Mouse (Mus musculus) cerebellum, adult 11-12 months (tissue): Measurements from ENCODE around the gene Mesp1.

Experiments used
- DNase-seq: peaks from one replicate; pipeline ENCODE4 v3.0.0; 2022

Gene Mesp1

GRCm38 (mm10) chr7:79786295-79786694, 7.3 kb downstream of the Mesp1 start:
- peak; percentile 37 for DNase-seq

- no peak for DNase-seq
Observed at GRCm38 (mm10) chr7:79782516-79782855, 11.1 kb downstream of the Mesp1 start.

DNA sequence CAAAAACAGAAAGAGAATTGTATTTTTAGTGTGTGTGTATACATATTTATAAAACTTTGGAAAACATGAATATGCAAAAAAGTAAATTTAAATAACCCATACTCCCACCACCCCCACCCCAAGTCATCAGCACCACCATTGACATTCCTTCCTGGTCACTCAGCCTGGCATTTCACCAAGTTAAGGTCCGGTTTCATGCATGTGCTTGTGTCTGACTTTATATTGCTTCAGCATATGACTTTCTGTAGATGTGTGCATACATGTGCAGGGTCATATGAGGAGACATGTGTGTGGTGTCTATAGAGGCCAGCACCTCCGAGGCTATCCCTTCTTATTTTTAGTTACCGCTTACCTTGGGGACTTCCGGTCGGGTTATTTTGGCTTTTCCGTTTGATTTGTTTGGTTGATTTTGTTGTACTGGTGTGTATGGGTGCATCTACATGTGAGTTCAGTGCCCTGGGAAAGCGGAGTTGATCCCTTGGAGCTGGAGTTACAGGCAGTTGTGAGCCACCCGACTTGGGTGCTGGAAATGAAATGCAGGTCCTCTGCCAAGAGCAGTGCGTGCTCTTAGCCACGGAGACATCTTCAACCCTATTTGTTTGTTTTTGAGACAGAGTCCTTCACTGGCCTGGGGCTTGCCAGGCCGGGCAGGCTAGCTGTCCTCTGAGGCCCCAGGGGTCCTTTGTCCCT, 11.6 kb downstream of the Mesp1 start:
- no peak for DNase-seq

DNA sequence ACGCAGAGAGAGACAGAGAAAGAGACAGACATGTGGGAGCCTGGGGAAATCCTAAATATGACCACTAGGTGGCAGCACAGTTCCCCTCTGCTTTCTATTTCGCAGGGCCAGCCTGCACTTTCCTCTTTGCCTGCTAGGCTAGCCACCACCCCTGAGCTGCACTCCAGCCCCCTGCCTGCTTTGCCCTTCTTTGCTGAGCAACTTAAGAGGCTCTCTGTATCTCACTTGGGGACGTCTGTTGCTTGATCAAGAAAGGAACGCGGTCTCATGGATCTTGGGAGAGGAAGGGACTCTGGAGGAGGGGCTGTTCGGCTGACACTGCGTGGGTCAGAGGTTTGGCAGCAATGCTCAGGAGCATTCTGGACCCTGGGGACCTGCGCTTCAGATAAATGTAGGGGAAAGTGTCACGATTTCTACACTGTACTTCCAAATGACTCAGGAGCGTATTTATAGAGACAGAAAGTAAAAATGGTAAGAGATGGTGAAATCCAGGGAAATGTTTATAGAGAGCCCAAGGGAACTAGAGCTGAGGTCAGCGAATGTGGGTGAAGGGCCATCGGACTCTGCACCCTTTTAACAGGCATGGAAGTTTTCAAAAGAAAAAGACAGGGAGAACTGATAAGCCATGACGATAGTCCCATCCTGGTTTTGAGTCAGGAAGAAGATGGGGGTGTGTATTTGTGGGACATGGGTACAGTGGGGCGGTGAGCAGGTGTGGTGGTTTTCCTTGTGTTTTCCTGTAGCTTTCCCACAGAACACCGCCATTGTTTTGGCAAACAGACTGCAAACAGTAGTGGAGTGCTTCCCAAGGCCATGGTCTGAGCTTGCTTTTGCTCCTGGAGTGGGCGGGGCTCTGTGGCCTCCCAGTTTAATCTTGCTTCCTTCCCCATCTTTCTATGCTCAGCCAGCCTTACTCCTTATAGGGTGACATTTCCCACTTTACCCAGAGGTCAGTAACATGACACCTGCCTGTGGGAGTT, 12.7 kb downstream of the Mesp1 start:
- peak; percentile 24 for DNase-seq

DNA sequence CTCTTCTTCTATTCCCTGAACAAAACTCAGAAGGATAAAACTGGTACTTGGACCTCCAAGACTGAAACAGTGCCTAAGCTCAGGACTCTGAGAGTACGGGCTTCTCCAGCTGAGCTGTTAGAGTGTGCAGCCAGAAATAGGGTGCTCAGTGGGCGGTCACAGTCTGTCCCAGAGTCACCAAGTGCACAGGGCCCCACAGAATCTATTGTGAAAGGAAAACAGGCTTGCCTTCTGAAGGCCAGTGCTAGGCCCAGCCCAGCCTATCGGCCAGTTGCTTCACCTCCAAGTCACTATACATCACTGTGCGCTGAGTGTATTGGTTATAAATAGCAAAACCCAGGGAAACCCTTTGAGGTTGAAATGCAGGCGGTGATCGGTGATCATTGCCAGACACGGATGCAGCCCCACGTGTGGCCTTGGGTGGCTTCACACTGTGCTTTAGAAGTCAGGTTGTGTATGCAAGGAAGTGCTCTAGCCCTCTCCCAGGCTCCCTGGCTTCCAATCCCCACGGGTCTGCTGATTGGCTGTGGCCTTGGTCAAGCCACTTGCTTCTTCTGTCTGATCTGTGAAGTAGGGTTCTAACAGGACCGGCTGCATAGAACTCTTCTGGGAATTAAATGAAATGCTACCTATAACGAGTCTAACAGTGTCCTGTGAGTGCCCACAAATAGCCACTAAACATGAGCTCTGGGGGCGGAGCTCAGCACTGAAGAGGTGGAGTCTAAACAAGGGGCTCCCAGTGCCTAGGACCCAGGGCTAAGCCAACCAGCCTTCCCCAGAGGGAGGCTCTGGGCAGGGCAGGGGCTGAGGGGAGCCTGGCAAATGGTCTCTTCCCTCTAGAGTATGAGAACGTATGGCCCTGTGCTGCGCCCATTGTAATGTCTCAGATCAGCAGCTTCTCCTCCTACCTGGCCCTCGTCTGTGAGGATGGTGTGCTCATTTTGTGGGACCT, 21.8 kb downstream of the Mesp1 start:
- no peak for DNase-seq

DNA sequence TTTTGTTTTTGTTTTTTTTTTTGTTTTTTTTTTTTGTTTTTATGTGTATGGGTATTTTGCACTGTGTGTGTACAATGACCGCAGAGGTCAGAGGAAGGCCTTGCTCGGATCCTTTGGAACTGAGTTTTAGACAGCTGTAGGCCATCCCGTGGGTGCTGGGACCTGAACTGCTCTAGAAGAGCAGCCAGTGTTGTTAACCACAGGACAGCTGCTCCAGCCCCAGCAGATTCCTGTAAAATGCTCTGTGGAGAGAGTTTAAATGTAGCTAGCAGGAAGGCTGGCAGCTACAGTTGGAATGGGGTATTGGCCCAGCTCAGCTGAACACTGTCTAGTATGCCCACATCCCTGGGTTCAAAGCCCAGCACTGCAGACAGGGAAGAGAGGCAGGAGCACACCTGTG, 23.9 kb downstream of the Mesp1 start:
- DNase-seq: no peak

DNA sequence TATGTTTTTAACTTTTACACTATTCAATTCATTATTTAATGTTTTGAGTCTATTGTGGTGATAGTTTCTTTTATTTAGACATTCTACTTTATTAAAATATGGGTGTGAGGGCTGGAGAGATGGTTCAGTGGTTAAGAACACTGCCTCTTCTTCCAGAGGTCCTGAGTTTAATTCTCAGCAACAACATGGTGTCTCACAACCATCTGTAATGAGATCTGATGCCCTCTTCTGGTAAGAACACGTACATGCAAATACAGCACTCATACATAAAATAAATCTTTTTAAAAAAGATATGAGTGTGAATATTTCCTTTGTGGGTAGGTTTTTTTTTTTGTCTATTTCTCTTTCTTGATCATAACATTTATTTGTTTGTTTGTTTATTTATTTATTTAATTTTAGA, 27.6 kb downstream of the Mesp1 start:
- no peak for DNase-seq

DNA sequence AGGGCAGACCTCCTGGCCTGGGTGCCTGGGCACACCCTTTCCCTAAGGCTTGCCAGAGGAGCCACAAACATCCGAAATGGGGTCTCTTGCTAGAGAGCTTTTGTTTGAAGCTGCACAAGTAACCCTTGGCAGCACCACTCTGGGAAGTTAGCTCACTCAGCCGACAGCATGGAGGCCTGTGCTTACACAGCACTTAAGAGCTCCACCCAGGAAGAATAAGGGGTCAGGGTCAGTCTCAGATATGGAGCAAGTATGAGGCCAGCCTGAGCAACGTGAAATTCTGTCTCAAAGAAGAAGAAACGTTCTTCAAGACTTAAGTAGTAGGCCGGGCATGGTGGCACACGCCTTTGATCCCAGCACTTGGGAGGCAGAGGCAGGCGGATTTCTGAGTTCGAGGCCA, 31.5 kb downstream of the Mesp1 start:
- DNase-seq: no peak

DNA sequence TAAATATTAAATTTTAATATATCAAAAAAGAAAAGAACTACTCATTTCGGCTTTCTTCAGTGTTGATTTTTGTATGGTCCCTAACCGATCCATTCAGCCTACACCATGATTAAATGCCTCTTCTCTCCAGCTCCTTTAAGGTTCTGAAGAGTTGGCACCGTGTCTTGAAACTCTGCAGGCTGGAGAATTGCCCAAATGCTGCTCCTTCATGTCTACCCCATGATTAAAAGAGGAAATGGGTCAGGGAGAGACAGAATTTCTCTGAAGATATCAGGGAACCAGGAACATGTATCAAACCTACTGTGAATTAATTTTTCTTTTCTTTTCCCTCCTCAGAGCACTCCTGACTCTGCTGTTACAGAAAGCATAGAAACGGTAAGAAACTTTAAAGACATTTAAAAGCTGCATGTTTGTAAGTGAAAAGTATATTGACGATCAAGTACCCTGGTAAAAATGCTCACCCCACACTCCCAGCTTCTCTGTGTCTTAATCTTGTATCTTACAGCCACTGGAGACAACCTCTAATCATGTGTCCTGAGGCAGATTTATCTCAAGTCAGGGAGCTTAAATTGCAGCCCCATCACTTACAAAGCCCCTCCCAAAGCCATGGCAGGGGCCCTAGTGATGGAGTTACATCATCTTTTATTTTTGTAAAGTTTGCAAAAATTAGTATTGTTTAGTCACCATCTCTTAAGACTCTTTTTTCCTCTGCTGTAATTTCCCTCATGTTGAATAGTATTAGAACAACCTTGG, 32.3 kb downstream of the Mesp1 start:
- no peak for DNase-seq

- DNase-seq: no peak
Observed at GRCm38 (mm10) chr7:79759766-79760165, 33.8 kb downstream of the Mesp1 start.

DNA sequence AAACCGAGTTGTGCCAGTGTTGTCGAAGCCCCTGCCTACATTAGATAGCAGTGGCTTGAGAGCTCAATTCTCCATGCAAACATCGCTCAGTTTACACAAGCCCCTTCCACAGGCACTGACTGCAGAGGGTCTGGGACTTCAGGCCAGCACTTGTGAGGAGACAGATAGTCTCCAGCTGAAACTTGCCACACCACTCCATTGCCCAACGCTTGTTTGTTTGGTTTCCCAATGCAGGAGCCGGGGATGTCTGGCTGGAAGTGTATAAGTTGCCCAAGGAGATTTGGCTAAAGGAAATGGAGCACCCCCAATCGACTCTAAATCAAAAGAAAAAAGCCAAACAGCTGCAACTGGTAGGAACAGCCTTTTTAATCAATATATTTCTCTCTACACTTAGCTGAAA, 35.4 kb downstream of the Mesp1 start:
- no peak for DNase-seq

- DNase-seq: no peak
Observed at GRCm38 (mm10) chr7:79756334-79756733, 37.3 kb downstream of the Mesp1 start.

GRCm38 (mm10) chr7:79749511-79749910, 44.1 kb downstream of the Mesp1 start:
- DNase-seq: no peak

- no peak for DNase-seq
Observed at GRCm38 (mm10) chr7:79747659-79748058, 45.9 kb downstream of the Mesp1 start.

- no peak for DNase-seq
Observed at GRCm38 (mm10) chr7:79744585-79744984, 49.0 kb downstream of the Mesp1 start.

GRCm38 (mm10) chr7:79744051-79744450, 49.5 kb downstream of the Mesp1 start:
- no peak for DNase-seq

DNA sequence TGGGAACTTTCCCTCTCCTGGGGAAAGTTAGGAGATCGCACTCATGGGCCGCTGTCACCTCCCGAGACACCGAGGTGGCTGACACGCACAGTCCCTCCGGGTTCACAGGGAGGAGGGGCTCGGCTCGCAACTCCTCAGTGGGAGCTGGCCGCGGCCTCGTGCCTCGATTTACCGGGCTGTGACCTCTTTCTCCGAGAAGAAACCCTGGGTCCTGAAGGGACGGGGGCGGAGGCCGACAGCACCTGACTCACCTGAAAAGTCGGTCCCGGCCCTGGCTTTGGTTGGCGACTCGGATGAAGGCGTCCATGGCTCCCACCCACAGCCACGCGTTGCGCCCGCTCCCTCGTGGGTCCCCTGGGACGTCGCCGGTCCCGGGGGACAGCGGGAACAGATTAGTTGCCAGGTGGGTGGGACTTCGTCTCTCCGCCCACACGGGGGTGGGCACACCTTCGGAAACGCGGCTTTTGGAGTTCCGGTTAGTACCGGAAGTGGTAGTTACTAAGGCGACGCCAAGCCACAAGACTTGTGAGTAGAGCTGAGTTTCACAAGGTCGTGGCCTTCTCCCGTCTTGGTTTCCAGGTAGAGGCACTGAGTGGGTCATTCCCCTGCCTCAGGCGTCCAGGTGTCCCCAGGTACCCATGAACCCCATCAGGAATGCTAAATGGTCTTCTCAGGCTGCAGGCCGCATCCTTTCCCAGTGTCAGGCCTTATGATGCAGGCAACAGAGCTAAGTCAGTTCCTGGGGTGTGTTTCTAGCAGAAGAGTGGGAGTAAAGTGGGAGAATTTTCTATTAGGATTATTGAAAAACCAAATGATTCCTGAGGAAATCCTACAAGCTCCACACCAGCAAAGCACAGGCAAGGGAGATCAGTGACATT, 50.7 kb downstream of the Mesp1 start, which contains the start of the genes Pex11a and Wdr93:
Gene Pex11a, minus strand, starts transcription at position 473 of the 878 bp plus-strand sequence.
Gene Wdr93, plus strand, starts transcription at position 505 of the 878 bp plus-strand sequence.
- peak; percentile 72 for DNase-seq

- DNase-seq: no peak
Observed at GRCm38 (mm10) chr7:79742277-79742658, 51.3 kb downstream of the Mesp1 start.
